Mouse (Mus musculus) embryo, embryonic 9.5 days (tissue): ENCODE data around the gene Cdk15.

ENCODE experiments used
- DNase-seq: peaks from one replicate; pipeline ENCODE4 v3.0.0-alpha.2; 2017; ENCODE audit errors: extremely low spot score

The Cdk15 gene

GRCm38 (mm10) chr1:59370355-59370950, 113.7 kb downstream of the Cdk15 start:
- DNase-seq, result no peak

GRCm38 (mm10) chr1:59376021-59376548, 119.4 kb downstream of the Cdk15 start:
- peak; percentile 59 for DNase-seq

GRCm38 (mm10) chr1:59376557-59376956, 119.9 kb downstream of the Cdk15 start:
- no peak for DNase-seq

- no peak for DNase-seq
Observed at GRCm38 (mm10) chr1:59377312-59377711, 120.6 kb downstream of the Cdk15 start.

- no peak for DNase-seq
Observed at GRCm38 (mm10) chr1:59380926-59381325, 124.2 kb downstream of the Cdk15 start.

- DNase-seq, result no peak
Observed at GRCm38 (mm10) chr1:59381483-59381882, 124.8 kb downstream of the Cdk15 start.

GRCm38 (mm10) chr1:59382516-59382915, 125.8 kb downstream of the Cdk15 start:
- no peak for DNase-seq

- no peak for DNase-seq
Observed at GRCm38 (mm10) chr1:59383049-59383610, 126.4 kb downstream of the Cdk15 start.

- DNase-seq, result no peak
Observed at GRCm38 (mm10) chr1:59384400-59384799, 127.7 kb downstream of the Cdk15 start.

- DNase-seq, result no peak
Observed at GRCm38 (mm10) chr1:59385641-59386040, 128.9 kb downstream of the Cdk15 start.

GRCm38 (mm10) chr1:59387542-59388314, 131.0 kb downstream of the Cdk15 start:
- DNase-seq, result no peak

- DNase-seq, result no peak
Observed at GRCm38 (mm10) chr1:59389181-59389580, 132.5 kb downstream of the Cdk15 start.

- DNase-seq, result no peak
Observed at GRCm38 (mm10) chr1:59391736-59392135, 135.0 kb downstream of the Cdk15 start.

- no peak for DNase-seq
Observed at GRCm38 (mm10) chr1:59394072-59394471, 137.4 kb downstream of the Cdk15 start.

- DNase-seq, result peak; percentile 54
Observed at GRCm38 (mm10) chr1:59394616-59395015, 137.9 kb downstream of the Cdk15 start.

GRCm38 (mm10) chr1:59395992-59396391, 139.3 kb downstream of the Cdk15 start:
- no peak for DNase-seq

- DNase-seq, result peak; percentile 34
Observed at GRCm38 (mm10) chr1:59399554-59400325, 143.0 kb downstream of the Cdk15 start.

GRCm38 (mm10) chr1:59401253-59401652, 144.5 kb downstream of the Cdk15 start:
- DNase-seq, result no peak
